Mouse (Mus musculus) heart, adult 2 months (tissue): ENCODE results near the gene Cbr1. TPM values are rescaled to one million over a fixed set of nuclear protein-coding genes. Genes with fewer than 3 reads are reported as not detected.

Source experiments
- DNase-seq, 2 experiments: peaks; one replicate each; pipeline ENCODE4 v3.0.0; 2021
- H3K27ac ChIP-seq: fragments of 200-600 bp; 2 replicates; pipeline ENCODE4 v1.8.1; 2022
- H3K27me3 ChIP-seq: fragments of 200-500 bp; 2 replicates; pipeline ENCODE4 v1.6.1; 2012; ENCODE audit warnings: mild to moderate bottlenecking, low read length, inconsistent platforms, mixed read lengths; ENCODE audit not compliant: control insufficient read depth, insufficient read depth
- H3K36me3 ChIP-seq: fragments of 200-500 bp; 2 replicates; pipeline ENCODE4 v1.6.1; 2012; ENCODE audit warnings: low read length, inconsistent platforms; ENCODE audit not compliant: control insufficient read depth, insufficient read depth
- H3K4me1 ChIP-seq: fragments of 200-500 bp; 2 replicates; pipeline ENCODE4 v1.6.1; 2011; ENCODE audit warnings: low read length; ENCODE audit not compliant: control insufficient read depth, insufficient read depth
- H3K4me3 ChIP-seq: fragments of 200-600 bp; 2 replicates; pipeline ENCODE4 v1.8.1; 2022
- H3K79me2 ChIP-seq: fragments of 200-500 bp; replicated peaks from 2 replicates; pipeline ENCODE4 v1.6.1; 2012; ENCODE audit warnings: mild to moderate bottlenecking, inconsistent platforms, low read length, moderate library complexity, mixed read lengths; ENCODE audit not compliant: control insufficient read depth, insufficient read depth
- H3K9ac ChIP-seq: fragments of 200-500 bp; 2 replicates; pipeline ENCODE4 v1.6.1; 2012; ENCODE audit warnings: low read depth, mild to moderate bottlenecking, control low read depth, inconsistent platforms, low read length, mixed read lengths
- CTCF ChIP-seq: fragments of 200-600 bp; IDR thresholded peaks from 2 replicates; pipeline ENCODE4 v1.8.1; 2022; ENCODE audit warnings: antibody characterized with exemption, mild to moderate bottlenecking, moderate library complexity
- EP300 ChIP-seq: fragments of 200-500 bp; IDR thresholded peaks from 2 replicates; pipeline ENCODE4 v1.6.1; 2011; ENCODE audit warnings: low read depth, low read length, control low read depth; ENCODE audit not compliant: insufficient read depth
- POLR2A ChIP-seq: fragments of 200-500 bp; IDR thresholded peaks from 2 replicates; pipeline ENCODE4 v1.6.1; 2011; ENCODE audit warnings: mild to moderate bottlenecking, low read depth, low read length, control low read depth; ENCODE audit not compliant: insufficient read depth
- WGBS: fragments of 180-500 bp; shearing (Covaris S2); methylation state at CpG from one replicate; pipeline ENCODE4 v1.1.7; 2018; 5-methylcytosine and 5-hydroxymethylcytosine counted together
- intact Hi-C: fragments of 180-260 bp; cut with DNase I; formaldehyde crosslinking; loops from one replicate; pipeline ENCODE4 v1.15.1; 2025
- polyA plus RNA-seq: library from polyadenylated mRNA; depleted of rRNA; stranded (reverse); fragments of >200 nt; gene quantifications from 2 replicates; pipeline ENCODE4 v1.2.3, GENCODE M21; 2012
- total RNA-seq, 2 experiments: library from RNA; stranded (reverse); gene quantifications; 2 replicates each; pipeline ENCODE4 v1.2.3; 2021

Cbr1 gene
- total and polyA plus RNA-seq, 3 experiments, result 28.3 to 45.5 (median 32.0) TPM

- no peak for TF ChIP-seq CTCF
- TF ChIP-seq POLR2A, result no peak
- no peak for TF ChIP-seq EP300
- Histone ChIP-seq H3K9ac (peak overlapping the region; percentile 43), H3K27ac (peak overlapping the region; percentile 98), H3K79me2 (no peaks in the 10 kb centered on the region), H3K4me3 (peak overlapping the region; percentile 96), H3K4me1 (peaks cover 3% of the 10 kb centered on the region), H3K36me3 (no peaks in the 10 kb centered on the region), H3K27me3 (no peaks in the 10 kb centered on the region)
- no peak for DNase-seq
- 6% methylated on average over 16 of the region's 16 CpGs for WGBS
- intact Hi-C loops, result no loop called here
Measured at GRCm38 (mm10) chr16:93604481-93604969, 1.1 kb upstream of the Cbr1 start.

- Histone ChIP-seq H3K27me3 (no peaks in the 10 kb centered on the region), H3K36me3 (no peaks in the 10 kb centered on the region), H3K79me2 (no peaks in the 10 kb centered on the region), H3K9ac (no peak overlapping the region), H3K4me1 (peaks cover 3% of the 10 kb centered on the region), H3K27ac (no peak overlapping the region), H3K4me3 (no peak overlapping the region)
- no peak for DNase-seq
- intact Hi-C loops, result loop anchor here (5.0 kb wide), 1 partner anchor 226 kb away; the partner anchor contains the start of gene Morc3
- TF ChIP-seq EP300 (no peak), CTCF (no peak), POLR2A (no peak)
- 95% methylated on average over 7 of the region's 7 CpGs for WGBS
Measured at GRCm38 (mm10) chr16:93606146-93606545, 493 bp downstream of the Cbr1 start.

- H3K79me2 ChIP-seq, result no peaks in the 10 kb centered on the region
- H3K36me3 ChIP-seq, result no peaks in the 10 kb centered on the region
- intact Hi-C loops, result loop anchor here (5.0 kb wide), 1 partner anchor 225 kb away; the partner anchor contains the start of gene Morc3
- peak overlapping the region; percentile 93 for H3K9ac ChIP-seq
- H3K27me3 ChIP-seq, result no peaks in the 10 kb centered on the region
- TF ChIP-seq POLR2A (peak; percentile 93), EP300 (peak; percentile 65; the same call in 1 of the 2 replicates), CTCF (no peak)
- H3K27ac ChIP-seq, result peak overlapping the region; percentile 75
- H3K4me3 ChIP-seq, result peak overlapping the region; percentile 86
- H3K4me1 ChIP-seq, result peaks cover 3% of the 10 kb centered on the region
- under 1% methylated on average over 32 of the region's 32 CpGs for whole genome bisulfite sequencing
- DNase-seq, result peak; percentile 89 to 91
Measured at GRCm38 (mm10) chr16:93607669-93608101, 2.0 kb downstream of the Cbr1 start.

GRCm38 (mm10) chr16:93608731-93609130 is 3.1 kb downstream of the Cbr1 start:
- no peak overlapping the region for H3K9ac ChIP-seq
- WGBS, result 75% methylated on average over 8 of the region's 8 CpGs
- peaks cover 3% of the 10 kb centered on the region for H3K4me1 ChIP-seq
- H3K36me3 ChIP-seq, result no peaks in the 10 kb centered on the region
- no peak overlapping the region for H3K27ac ChIP-seq
- intact Hi-C loops, result loop anchor here (5.0 kb wide), 1 partner anchor 224 kb away; the partner anchor contains the start of gene Morc3
- H3K4me3 ChIP-seq, result no peak overlapping the region
- DNase-seq, result no peak
- H3K27me3 ChIP-seq, result no peaks in the 10 kb centered on the region
- no peak for TF ChIP-seq EP300
- TF ChIP-seq CTCF, result no peak
- no peaks in the 10 kb centered on the region for H3K79me2 ChIP-seq

- H3K9ac ChIP-seq, result no peak overlapping the region
- H3K36me3 ChIP-seq, result no peaks in the 10 kb centered on the region
- no peaks in the 10 kb centered on the region for H3K4me1 ChIP-seq
- intact Hi-C loops, result loop anchor here (5.0 to 10.0 kb wide), 2 partner anchors 155 to 223 kb away; partner anchors contain the start of gene Morc3
- no peak overlapping the region for H3K4me3 ChIP-seq
- no peak overlapping the region for H3K27ac ChIP-seq
- TF ChIP-seq CTCF (no peak), EP300 (no peak), POLR2A (no peak)
- H3K27me3 ChIP-seq, result no peaks in the 10 kb centered on the region
- DNase-seq, result no peak
- H3K79me2 ChIP-seq, result no peaks in the 10 kb centered on the region
- WGBS, result 95% methylated on average over 4 of the region's 4 CpGs
Measured at GRCm38 (mm10) chr16:93609796-93610195, 4.1 kb downstream of the Cbr1 start.

GRCm38 (mm10) chr16:93610961-93611360 is 5.3 kb downstream of the Cbr1 start:
- Histone ChIP-seq H3K36me3 (no peaks in the 10 kb centered on the region), H3K27ac (no peak overlapping the region), H3K9ac (no peak overlapping the region), H3K27me3 (no peaks in the 10 kb centered on the region), H3K4me3 (no peak overlapping the region), H3K79me2 (no peaks in the 10 kb centered on the region), H3K4me1 (no peaks in the 10 kb centered on the region)
- WGBS, result 95% methylated on average over 4 of the region's 4 CpGs
- TF ChIP-seq CTCF (no peak), EP300 (no peak), POLR2A (no peak)
- DNase-seq, result no peak
- intact Hi-C loops, result loop anchor here (10.0 kb wide), 1 partner anchor 154 kb away; no protein-coding TSS in a partner anchor
